Mouse (Mus musculus): Measurements from ENCODE around the gene Crybg3. TPM values are rescaled to one million over a fixed set of nuclear protein-coding genes. Genes with fewer than 3 reads are reported as not detected.
A peak's percentile ranks its signal among the peaks of the same experiment; 100 is the strongest.

The Crybg3 gene
- total RNA-seq, 2 experiments from 2014 or later, result 28.8 to 36.0 TPM

DNA sequence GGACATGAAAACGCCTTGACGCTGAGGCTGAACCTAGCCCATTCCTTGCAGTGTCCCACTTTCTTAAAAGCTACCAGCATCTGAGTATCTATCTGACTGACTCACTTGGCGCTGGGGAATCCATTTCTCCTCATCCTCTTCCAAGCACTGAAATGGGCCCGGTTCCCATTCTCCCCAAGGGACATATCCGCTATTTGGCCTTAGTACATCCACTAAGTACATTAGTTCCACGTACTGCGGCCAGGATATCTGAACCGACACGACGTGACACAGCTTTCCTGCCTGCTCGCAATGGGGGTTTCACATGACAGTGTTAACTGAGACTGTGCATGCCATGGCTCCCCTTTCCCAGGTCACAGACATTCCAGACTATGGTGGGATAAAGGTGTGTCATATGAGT lies 66.4 kb downstream of the Crybg3 start:
- peak; percentile 85 for DNase-seq (ENCODE audit: low spot score)

DNA sequence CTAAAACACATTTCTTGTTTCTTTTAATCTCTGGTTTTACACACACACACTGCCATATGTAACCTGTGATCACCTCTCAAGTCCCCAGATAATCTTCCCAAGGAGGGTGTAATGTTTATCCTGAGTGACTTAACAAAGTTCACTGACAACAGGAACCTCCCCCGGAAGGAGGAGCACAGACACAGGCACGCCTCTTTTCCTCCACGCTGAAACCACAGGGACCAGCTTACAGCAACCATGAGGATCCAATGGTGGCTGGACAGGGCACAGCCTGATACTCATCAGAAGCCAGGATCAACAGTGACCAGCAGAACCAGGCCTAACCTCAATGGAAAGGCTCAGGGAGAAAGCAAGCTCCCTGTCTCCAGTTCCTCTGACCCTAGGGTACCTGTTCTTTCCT lies 68.2 kb downstream of the Crybg3 start:
- DNase-seq (ENCODE audit: low spot score), result no peak

DNA sequence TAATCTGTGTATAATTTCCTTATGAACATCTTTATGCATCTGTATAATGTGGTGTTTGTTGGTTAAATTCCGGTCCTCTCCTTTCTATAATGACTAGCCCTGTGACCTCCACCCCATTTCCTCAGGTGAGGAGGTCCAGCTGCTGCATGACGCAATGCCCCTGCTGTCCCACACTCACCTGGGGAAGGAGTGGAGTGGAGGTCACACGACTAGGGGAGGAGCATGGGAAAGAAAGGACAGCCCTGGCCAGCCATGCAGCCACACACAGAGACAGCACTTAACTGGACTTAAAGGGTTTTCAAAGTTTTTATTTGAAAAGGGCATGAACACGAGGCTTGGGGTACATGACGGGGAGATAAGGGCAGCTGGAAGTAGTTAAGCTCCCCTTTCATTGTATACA lies 69.5 kb downstream of the Crybg3 start:
- DNase-seq (ENCODE audit: low spot score), result no peak

DNA sequence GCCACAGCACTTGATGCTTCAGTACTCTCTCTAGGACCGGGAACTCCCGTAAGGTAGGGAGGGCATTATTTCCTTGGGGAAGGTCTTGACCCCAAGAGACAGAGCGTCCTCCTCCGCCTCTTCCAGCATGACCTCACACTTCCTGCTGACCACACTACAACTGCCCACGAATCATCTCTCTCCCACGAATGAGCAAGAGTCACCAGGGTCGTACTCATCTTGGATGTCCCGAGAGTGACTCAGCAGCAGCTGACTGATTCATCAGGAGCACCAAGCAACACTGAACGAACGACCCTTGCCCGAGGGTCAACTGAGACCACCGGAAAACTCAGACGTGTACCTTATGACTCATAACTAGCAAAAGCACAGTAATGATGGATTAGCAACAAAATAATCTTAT lies 71.2 kb downstream of the Crybg3 start:
- DNase-seq (ENCODE audit: low spot score), result no peak

DNA sequence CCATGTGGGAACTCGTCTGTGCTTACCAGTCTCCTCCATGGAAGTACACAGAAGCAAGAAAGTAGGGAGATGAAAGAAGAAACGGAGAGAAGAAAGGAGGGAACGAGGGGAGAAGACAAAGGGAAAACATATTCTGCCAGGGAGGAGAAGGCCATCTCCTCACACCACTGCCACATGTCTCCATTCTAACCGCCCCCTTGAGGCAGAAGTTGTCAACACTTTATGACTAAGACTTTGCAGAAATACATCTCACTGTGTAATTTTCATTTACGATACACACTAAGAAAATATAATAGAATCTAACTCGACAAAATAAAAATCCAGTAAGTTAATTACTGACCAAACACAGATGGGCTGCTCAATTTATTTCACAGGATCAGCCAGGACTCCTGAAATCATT lies 73.8 kb downstream of the Crybg3 start:
- no peak for DNase-seq (ENCODE audit: low spot score)

DNA sequence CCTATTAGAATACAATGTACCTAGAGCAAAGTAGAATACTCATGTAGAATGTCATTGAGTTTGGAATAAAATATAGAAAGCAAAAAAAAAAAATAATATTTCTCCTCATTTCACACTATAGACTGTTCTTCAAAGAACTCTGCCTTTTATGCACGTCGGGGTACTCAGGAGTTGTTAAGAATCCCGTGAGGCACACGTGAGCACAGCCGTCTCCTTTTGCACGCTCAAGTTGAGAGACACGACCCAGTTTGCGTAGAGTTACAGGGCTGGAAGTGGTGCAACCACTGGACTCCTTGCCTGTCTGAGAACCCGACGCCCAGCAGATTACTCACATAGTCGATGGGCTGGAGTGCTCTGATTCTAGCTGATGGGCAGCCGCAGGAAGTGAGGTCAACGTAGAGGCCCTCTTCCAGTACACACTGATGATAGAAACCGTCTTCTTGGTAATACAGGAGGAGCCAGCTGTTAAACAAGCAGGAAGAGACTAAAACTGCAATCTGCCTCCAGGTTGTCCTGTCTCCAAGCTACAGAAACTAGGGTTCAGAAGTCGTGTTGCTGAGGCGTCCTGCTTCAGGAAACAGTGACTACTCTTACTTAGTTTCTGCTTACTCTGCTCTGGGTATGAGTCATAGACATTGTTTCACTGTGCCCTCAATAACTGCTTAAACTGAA lies 78.9 kb downstream of the Crybg3 start:
- DNase-seq (ENCODE audit: low spot score), result no peak

DNA sequence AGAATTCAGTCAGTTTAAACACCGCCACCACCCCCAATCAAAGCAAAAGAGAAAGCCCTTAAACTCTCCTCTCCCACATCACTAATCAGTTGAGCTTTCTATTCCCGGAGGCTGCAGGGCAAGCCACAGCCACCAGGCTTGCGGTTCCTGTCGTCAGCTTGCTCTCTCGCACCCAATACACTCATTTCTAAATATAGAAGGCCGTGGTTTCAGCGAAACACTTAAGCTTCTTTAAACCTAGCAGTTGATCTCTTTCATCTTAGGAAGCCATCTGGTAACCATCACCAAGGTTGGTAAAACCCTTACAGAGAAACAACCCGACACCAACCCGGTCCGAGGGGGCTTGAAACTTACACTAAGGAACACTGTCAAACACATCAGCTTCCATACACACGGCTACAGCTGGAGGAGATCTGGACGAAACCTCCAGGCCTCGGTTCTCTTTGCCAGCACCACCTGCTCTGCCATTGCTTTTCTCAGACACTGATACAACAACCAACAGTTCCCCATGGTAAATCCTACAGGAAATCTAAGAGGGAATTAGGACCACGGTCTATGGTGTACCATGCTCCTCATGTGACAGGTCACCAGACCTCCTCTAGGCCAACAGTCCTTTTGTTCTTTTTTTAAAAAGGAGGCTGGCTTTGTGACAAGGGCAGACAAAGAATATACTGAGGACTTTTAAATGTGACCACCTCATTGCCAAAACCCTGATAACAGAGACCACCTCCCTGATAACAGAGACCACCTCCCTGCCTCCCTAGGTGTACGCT lies 83.1 kb downstream of the Crybg3 start:
- DNase-seq (ENCODE audit: low spot score), result no peak

DNA sequence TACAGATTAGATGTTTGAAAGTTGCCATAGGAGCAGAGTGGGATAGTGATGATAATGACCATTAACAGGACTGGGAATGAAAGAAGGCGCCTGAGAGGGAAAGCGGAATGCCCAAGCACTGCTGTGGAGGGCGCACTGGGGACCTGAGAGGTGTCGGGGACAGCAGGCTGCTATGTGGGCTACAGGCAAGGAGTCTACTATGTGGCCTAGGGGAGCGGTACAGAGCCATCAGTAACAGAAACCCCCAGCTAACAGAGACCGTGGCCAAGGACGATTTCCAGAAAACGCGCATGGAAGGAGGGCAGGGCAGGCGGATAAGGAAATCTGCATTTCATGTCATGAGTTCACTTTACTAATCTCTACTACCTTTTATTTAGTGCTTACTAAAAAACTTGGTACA lies 83.8 kb downstream of the Crybg3 start:
- no peak for DNase-seq (ENCODE audit: low spot score)

DNA sequence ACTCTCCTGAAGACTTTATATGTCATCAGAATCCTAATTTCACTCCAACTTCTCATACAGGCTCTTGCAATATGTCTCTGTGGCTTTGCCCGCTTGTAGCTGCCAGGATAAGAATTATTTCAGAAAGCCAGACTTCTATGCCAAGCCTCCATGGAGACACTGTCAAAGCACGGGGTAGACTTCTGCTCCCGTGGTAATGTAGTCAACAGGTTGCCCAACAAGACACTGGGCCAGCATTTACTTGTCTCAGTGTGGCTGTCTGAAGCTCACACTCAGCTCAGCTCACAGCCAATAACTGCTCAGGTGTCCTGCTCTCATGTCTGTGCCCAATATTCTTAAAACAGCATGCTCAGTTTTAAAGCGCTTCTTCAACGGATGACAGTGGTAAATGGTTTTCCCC lies 85.6 kb downstream of the Crybg3 start:
- DNase-seq (ENCODE audit: low spot score), result no peak

DNA sequence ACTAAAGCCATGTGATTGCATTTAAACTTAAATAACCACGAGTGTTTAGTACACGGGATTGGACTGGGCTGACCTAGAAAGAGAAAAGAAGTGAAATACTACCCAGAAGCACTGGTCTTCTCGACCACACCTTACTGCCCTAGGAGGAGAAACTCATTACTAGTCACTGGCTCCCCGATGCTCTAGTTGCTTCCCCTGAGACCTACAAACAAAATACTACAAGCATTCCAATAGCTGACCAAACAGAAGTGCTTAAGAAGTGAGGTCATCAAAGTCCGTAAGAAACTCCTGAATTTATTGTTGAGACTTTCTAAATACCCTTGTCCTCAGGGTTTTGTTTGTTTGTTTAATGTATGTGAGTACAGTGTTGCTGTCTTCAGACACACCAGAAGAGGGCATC lies 90.9 kb downstream of the Crybg3 start:
- DNase-seq (ENCODE audit: low spot score), result no peak

DNA sequence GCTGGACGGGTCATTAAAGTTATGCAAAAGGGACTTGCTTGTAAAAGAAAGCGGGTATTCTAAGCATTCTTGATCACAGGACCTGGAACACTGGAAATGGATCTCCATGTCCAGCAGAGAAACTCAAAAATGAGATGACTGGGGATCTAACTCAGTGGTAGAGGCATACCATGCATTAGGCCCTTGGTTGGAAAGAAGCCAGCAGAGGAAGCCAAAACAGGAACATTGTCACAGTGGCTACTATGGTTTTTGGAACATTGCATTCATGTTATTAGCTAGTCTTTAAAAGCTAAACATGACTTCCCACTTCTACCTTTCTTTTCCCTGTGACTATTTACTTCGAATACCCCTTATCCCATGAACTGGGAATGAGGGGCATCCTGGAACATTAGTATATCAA lies 101.6 kb downstream of the Crybg3 start:
- no peak for DNase-seq (ENCODE audit: low spot score)

DNA sequence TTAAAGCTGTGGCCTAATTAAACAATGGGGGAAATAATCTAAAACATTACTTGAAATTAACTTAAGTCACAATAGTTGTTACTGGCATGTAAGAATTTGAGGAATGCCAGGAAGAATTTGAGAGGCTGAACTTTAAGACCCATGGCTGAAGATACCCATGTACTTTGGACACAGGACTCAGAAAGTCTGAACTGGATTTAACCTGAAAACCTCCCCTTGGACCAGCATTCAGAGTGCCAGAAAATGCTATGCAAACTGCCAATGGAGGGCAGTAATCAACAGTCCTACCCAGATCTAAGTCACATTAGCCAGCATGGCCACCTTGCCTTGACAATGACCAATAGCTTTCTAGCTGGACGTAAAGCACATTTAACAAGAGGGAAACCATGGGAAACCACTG lies 102.8 kb downstream of the Crybg3 start:
- DNase-seq (ENCODE audit: low spot score), result no peak

DNA sequence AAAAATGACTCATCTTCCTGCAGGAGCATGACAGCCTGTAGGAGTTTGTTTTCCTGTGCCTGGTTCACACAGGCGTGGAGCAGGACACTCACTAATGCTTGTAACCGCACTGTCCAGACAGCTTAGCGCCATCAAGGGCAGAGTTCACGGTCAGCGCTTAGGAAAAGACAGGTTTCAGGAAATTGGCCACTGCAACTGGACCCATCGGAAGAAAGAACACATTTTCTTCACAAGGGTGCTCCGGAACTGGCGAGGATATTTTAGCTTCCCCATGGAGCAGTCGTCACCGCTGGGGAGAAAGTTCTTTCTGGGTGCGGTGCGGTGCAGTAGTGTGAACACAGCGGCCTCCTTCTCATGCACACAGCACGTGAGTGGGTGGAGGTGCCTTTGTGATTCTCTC lies 107.6 kb downstream of the Crybg3 start:
- no peak for DNase-seq (ENCODE audit: low spot score)

DNA sequence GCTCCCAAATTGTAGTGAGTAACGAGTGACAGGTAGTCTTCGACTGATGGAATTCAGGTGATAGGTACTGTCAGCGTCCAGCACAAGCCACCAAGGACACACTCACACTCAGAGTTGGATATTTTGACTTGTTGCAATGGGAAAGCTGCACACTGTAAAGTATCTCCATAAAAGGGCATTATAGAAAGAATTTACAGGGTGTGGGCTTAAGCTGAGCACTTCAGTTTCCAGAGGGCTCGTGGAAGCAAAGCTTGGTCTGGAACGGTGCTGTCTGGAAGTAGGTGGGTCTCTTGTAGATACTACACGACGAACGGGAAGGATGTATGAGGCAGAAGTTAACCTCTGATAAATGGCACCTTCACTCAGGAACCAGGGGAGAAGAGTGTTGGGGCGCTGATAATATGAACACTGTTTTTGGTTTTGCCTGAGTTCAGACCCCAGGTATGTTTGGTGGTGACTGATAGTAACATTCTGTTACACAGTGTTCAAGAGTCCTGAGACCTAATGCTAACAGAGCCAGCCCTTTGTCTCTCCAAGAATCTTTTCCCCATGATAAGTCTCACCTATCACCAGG lies 112.7 kb downstream of the Crybg3 start:
- no peak for DNase-seq (ENCODE audit: low spot score)

DNA sequence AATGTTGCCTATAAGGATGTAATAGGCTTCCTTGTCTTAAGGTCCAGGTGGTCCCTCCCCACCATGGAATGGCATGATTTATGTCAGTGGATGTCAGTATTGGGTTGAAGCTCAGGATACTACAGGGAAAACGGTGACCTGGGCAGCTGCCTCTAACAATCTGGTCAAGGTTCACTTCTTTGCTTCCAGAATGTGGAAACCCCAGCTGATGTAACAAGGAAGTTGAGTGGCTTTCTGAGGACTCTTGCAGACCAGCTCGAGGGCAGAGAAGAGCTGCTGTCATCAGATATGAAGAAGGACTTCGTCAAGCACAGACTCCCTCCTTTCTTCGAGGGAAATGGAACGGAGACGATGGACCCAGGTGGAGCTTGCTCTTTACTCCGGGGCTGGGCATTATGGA lies 113.5 kb downstream of the Crybg3 start:
- DNase-seq (ENCODE audit: low spot score), result no peak

DNA sequence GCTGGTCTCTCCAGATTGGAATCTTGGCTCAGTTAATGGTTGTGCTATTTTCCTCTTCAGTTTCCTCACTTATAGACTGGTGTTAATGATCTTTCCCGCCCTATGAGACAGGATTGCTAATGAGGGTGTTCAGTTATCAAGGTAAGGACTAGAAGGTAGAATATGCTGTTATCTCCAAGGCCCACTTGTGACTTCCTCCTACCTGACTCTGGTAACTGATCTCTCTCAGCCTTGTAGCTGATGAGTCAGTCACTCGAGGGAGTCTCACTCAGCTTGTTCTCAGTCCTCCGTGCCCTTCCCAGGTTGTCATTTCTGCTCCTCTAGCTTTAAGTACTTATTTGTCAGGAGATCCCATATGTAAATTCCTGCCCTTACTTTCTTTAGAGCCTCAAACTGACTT lies 122.8 kb downstream of the Crybg3 start:
- DNase-seq (ENCODE audit: low spot score), result no peak

DNA sequence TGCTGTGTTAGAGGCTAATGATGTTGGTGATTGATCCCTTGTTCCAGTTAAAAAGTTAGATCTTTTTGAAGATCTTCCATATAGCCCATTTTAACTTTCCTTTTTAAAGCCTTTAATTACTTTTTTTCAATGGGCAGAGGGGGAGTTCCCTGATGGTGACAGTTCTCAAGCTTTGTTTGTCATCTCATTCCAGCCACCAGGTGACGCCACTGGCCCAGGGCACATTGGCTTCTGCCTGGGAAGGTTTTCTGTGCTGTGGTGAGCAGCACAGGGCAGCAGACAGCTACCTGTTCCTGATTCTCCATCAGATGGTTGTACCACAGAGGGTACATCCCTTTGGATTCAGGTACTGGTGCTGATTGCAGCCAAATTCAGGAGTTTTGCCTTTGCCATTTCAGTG lies 126.0 kb downstream of the Crybg3 start:
- DNase-seq (ENCODE audit: low spot score), result peak; percentile 66

DNA sequence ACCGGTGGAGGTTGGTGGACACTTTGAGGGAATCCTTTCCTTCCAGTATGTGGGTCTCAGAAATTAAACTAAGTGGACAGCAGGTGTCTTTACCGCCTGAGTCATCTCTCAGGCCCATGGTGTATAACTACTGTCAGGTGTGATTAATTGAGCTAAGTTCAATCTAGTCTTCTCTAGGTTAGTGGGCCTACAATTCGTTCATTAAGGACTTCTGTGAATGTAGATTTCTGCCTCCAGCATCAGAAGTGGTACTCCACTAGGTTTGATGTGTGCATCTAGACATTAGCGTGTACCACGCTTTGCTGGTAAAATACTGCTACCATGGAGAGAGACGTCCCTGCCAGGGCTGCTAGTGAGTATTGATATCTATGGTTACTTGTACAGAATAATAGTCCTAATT lies 128.2 kb downstream of the Crybg3 start:
- no peak for DNase-seq (ENCODE audit: low spot score)

DNA sequence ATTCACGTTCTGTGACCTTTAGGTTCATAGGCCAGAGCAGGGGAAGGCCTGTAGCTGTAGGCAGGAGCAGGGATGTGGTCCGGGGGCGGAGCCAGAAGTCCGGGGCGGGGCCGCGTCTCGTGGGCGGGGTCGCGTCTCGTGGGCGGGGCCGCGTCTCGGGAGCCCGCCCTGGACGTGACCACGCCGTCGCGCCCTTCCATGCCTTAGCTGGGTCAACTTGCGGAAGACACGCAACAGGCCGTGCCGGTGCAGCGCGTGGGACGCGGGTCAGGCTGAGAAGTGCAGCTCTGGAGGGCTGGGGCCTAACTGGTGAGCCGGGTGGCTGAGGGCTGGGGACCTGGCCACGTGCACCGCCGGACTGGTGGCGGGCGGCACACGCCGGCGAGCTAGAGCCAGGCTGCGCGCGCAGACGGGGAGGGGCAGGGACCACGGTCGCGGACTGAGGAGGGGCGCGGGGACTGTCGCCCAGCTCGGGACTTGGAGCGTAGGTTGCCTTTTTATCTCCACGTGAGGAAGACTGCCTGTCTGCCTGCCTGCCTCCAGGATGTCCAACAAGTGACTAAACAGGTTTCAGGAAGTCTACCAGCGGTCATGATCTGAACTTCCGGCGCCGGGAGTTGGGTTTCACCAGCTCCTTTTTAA lies 129.0 kb downstream of the Crybg3 start, which contains the start of gene Riox2:
TSS of gene Riox2 (plus strand) at position 139 of the 642 bp plus-strand sequence.
- DNase-seq (ENCODE audit: low spot score), result peak; percentile 82

DNA sequence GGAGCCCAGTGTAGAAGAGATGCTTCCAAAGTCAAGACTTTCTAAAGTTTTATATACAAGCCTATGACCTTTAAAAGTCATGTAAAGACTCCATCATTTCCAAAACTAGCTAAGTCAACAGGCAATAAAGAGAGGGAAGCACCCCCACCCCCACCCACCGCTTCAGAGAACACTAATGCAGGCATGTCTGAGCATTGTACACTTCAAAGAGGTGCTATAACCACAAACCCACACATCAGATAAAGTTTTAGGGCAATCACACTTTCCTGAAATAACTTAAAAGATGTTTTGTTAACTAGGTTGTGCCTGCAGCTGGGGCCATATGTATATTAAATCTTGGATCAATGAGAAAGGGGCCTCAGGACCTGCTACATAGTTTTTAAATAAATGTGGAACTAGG lies 130.9 kb downstream of the Crybg3 start:
- no peak for DNase-seq (ENCODE audit: low spot score)

DNA sequence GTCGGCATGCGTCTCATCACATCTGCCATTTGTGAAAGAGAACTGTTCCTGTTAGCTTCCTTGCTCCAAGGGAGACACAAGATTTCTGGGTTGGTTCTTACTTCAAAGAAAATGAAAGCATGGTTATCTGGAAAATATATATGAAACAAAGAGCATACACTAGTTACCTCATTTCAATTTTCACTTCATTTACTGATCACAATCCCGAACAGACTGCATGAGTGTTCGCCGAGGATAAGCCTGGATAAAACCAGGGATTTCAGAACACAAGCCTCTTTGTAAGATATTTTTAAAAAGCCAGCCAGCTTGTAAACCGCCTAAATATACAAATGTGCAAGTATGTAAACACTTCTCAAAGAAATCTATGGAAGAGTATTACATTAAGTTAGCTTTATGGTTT lies 136.8 kb downstream of the Crybg3 start:
- DNase-seq (ENCODE audit: low spot score), result no peak

DNA sequence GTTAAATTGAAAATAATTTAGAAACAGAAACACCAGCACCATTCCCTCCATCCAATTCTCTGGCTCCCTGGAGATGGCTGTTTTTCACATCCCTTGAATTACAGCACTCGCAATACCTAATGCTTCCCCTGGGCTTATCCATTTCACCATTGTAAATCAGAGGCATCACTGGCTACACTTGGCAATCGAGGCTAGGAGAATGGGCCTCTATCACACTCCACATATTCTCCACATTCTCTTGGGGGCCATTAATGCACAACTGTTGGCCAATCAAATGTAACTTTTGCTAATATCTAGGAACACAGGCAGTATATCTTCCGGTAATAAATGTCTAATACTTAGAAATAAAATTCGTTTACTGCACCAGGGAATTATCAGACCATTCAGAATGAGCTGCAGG lies 137.2 kb downstream of the Crybg3 start:
- no peak for DNase-seq (ENCODE audit: low spot score)
